In the genomic region with DNA sequence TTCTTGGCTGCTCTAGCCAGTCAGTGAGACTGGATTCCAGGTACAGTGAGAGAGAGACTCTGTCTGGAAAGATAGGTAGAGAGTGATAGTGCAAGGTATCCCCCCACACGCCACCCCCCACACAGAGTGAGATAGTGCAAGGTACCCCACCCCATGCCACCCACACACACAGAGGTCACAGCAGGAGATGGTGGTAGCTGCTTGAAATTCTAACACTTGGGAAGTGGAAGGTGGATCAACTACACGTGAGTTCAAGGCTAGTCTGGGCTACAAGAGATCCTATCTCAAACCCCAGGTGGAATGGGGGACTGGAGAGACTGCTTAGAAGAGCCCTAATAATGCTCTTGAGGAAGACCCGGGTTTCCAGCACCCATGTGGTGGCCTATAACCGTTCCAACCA, we compare ENCODE assay signal across 9 mouse cellular contexts. TPM values are rescaled to one million over a fixed set of nuclear protein-coding genes. Genes with fewer than 3 reads are reported as not detected.
DNase-seq lines count a peak whose midpoint lies in the region; ATAC-seq and TF ChIP-seq lines count a peak whose summit lies in the region.
"Had no signal": no experiment of that assay in that cellular context is flagged by ENCODE, and none has a peak within 500 bp of the region (broad histone marks: within the 10 kb centered on the region; RNA-seq: fewer than 3 reads in every experiment).

No protein-coding gene starts in this region.

- H3K27ac ChIP-seq in heart, embryonic 10.5 days = peak overlapping the region; percentile 95; the same call in 1 of the 2 replicates
- H3K27ac ChIP-seq in ES-Bruce4 (ENCODE audit: insufficient read depth, low read length) = no peak overlapping the region
- no peak overlapping the region for H3K27ac ChIP-seq in heart, postnatal 0 days (ENCODE audit: low read depth)
- peak overlapping the region; percentile 62 for H3K27ac ChIP-seq in macrophage

- peak overlapping the region; percentile 50 for H3K9ac ChIP-seq in ES-Bruce4 (ENCODE audit: low read depth, poor library complexity, severe bottlenecking)
- peak overlapping the region; percentile 73; the same call in 1 of the 2 replicates for H3K9ac ChIP-seq in heart, postnatal 0 days (replicated peaks; ENCODE audit: low read depth, low read length)

- WGBS in heart, embryonic 10.5 days = 32% methylated on average over 4 of the region's 4 CpGs
- 34% methylated on average over 4 of the region's 4 CpGs for WGBS in heart, postnatal 0 days
- 35% methylated on average over 4 of the region's 4 CpGs for WGBS in macrophage (ENCODE audit: missing documents)

- no peak for TF ChIP-seq CTCF in ES-Bruce4 (IDR thresholded peaks at IDR 0.05; ENCODE audit: low read depth, low read length)
- TF ChIP-seq CTCF in heart, postnatal 0 days (IDR thresholded peaks at IDR 0.05; ENCODE audit: low read depth) = no peak

- peak overlapping the region; percentile 79 for H3K4me2 ChIP-seq in heart, postnatal 0 days (ENCODE audit: low read depth, low read length)

- peaks cover 55% of the 10 kb centered on the region for H3K79me2 ChIP-seq in macrophage (ENCODE audit: inconsistent target)

- H3K36me3 ChIP-seq in heart, embryonic 10.5 days = peaks cover 22% of the 10 kb centered on the region
- H3K36me3 ChIP-seq in ES-Bruce4 (ENCODE audit: control insufficient read depth, insufficient read depth, low read length, poor library complexity, severe bottlenecking) (peaks cover 18% of the 10 kb centered on the region), macrophage (ENCODE audit: inconsistent target) (no peaks in the 10 kb centered on the region; the same call in 1 of the 2 replicates)
- H3K36me3 ChIP-seq in heart, postnatal 0 days (replicated peaks; ENCODE audit: control insufficient read depth, insufficient read depth, low read length) = peaks cover 11% of the 10 kb centered on the region; the same call in 1 of the 2 replicates

- no peak for ATAC-seq in heart, postnatal 0 days (ENCODE audit: insufficient read depth, low read depth)

- no peak for TF ChIP-seq POLR2A in ES-Bruce4 (IDR thresholded peaks at IDR 0.05; ENCODE audit: insufficient read depth, low read length)

- no peak for TF ChIP-seq EP300 in ES-Bruce4 (IDR thresholded peaks at IDR 0.05; ENCODE audit: insufficient read depth, low read depth, low read length)
- no peak for TF ChIP-seq EP300 in heart, postnatal 0 days (IDR thresholded peaks at IDR 0.05; ENCODE audit: low read depth)

- no peaks in the 10 kb centered on the region for H3K27me3 ChIP-seq in heart, embryonic 10.5 days (ENCODE audit: insufficient read depth, poor library complexity, severe bottlenecking)
- no peaks in the 10 kb centered on the region for H3K27me3 ChIP-seq in ES-Bruce4 (ENCODE audit: control insufficient read depth, insufficient read depth, low read length, poor library complexity, severe bottlenecking)
- no peaks in the 10 kb centered on the region for H3K27me3 ChIP-seq in heart, postnatal 0 days (ENCODE audit: control insufficient read depth, insufficient read depth, low read length)

- no peaks in the 10 kb centered on the region for H3K9me3 ChIP-seq in heart, embryonic 10.5 days
- no peaks in the 10 kb centered on the region for H3K9me3 ChIP-seq in ES-Bruce4 (replicated peaks; ENCODE audit: control insufficient read depth, insufficient read depth, low read length, poor library complexity, severe bottlenecking)
- no peaks in the 10 kb centered on the region for H3K9me3 ChIP-seq in heart, postnatal 0 days (replicated peaks; ENCODE audit: control insufficient read depth, low read length)

- H3K4me3 ChIP-seq in heart, embryonic 10.5 days = peak overlapping the region; percentile 74
- H3K4me3 ChIP-seq in ES-Bruce4 (ENCODE audit: low read depth, low read length) (peak overlapping the region; percentile 71), macrophage (ENCODE audit: inconsistent target) (peak overlapping the region; percentile 76)
- H3K4me3 ChIP-seq in heart, postnatal 0 days (ENCODE audit: low read depth, low read length) = peak overlapping the region; percentile 76

- peaks cover 10% of the 10 kb centered on the region for H3K4me1 ChIP-seq in heart, embryonic 10.5 days
- no peaks in the 10 kb centered on the region for H3K4me1 ChIP-seq in ES-Bruce4 (ENCODE audit: control insufficient read depth, insufficient read depth, low read length)
- peaks cover 4% of the 10 kb centered on the region for H3K4me1 ChIP-seq in heart, postnatal 0 days (ENCODE audit: control insufficient read depth, insufficient read depth)

- DNase-seq in heart, embryonic 10.5 days (ENCODE audit: low spot score) = no peak
- DNase-seq in heart, adult 9 months (ENCODE audit: low spot score in 2 of 2) = no peak
- DNase-seq in heart, postnatal 0 days (ENCODE audit: low spot score) = no peak
- no peak for DNase-seq in thymus, postnatal 36 days
- no peak for DNase-seq in left cerebral cortex, adult 18-20 months (ENCODE audit: low spot score in 2 of 2)
- DNase-seq in frontal cortex, postnatal 14 days (ENCODE audit: low spot score in 2 of 2) = no peak
- DNase-seq: cerebellum, adult 18-20 months had no signal

RNA-seq across cellular contexts. Expression of a gene that starts 0.8 kb away (rescaled TPM):
- 8.3 and 8.4 TPM in 2 replicates for polyA plus RNA-seq in heart, embryonic 10.5 days (2016; fragmentation: Nextera tagmentation; extraction: Ambion mirVana)
- 23.3 and 33.6 TPM in 2 replicates for polyA plus RNA-seq in ES-Bruce4 (2011; ENCODE audit: insufficient read depth, insufficient read length, low read depth, missing spikeins)
- total RNA-seq in heart, postnatal 0 days (2014; rRNA removed; ENCODE audit: low replicate concordance) = not detected in 2 replicates
- 6.8 and 8.0 TPM in 2 replicates for polyA plus RNA-seq in heart, postnatal 0 days (2015; fragmentation: Nextera tagmentation; extraction: Ambion mirVana)
- total RNA-seq in macrophage (2018; cell fraction: chromatin; rRNA removed) = 10 to 100 TPM in 25 of 26 experiments, 1 to 10 TPM in 1; 2.4 to 88.7 (median 35.0) TPM
- 10 to 100 TPM; 19.1 to 67.7 (median 35.9) TPM for total RNA-seq in macrophage (2018; cell fraction: cytosol; rRNA removed)
- 100 to 1,000 TPM in 4 of 26 experiments, 10 to 100 TPM in 22; 27.3 to 164 (median 74.3) TPM for total RNA-seq in macrophage (2018; cell fraction: nucleus; rRNA removed)
- 31.7 to 42.4 TPM (median 33.8 TPM) in 3 replicates for polyA plus RNA-seq in macrophage (2018)
- 10 to 100 TPM; 10.1 to 11.3 TPM for total RNA-seq in left cerebral cortex, adult 18-20 months (2021)

RNA-seq across cellular contexts. Expression of a gene that starts 1.1 kb away (rescaled TPM):
- 331 and 363 TPM in 2 replicates for polyA plus RNA-seq in heart, embryonic 10.5 days (2016; fragmentation: Nextera tagmentation; extraction: Ambion mirVana)
- 104 and 120 TPM in 2 replicates for polyA plus RNA-seq in ES-Bruce4 (2011; ENCODE audit: insufficient read depth, insufficient read length, low read depth, missing spikeins)
- total RNA-seq in heart, postnatal 0 days (2014; rRNA removed; ENCODE audit: low replicate concordance) = 28.8 and 43.5 TPM in 2 replicates
- polyA plus RNA-seq in heart, postnatal 0 days (2015; fragmentation: Nextera tagmentation; extraction: Ambion mirVana) = 376 TPM in 2 replicates
- 10 to 100 TPM in 2 of 26 experiments, 1 to 10 TPM in 24; 1.1 to 11.2 (median 6.1) TPM for total RNA-seq in macrophage (2018; cell fraction: chromatin; rRNA removed)
- total RNA-seq in macrophage (2018; cell fraction: cytosol; rRNA removed) = 10 to 100 TPM; 40.8 to 77.3 (median 56.0) TPM
- total RNA-seq in macrophage (2018; cell fraction: nucleus; rRNA removed) = 10 to 100 TPM in 6 of 26 experiments, 1 to 10 TPM in 20; 4.0 to 14.1 (median 7.8) TPM
- polyA plus RNA-seq in macrophage (2018) = 49.4 to 75.0 TPM (median 67.8 TPM) in 3 replicates
- total RNA-seq in left cerebral cortex, adult 18-20 months (2021) = 10 to 100 TPM; 46.4 to 47.6 TPM

RNA-seq across cellular contexts. Expression of a gene that starts 9.2 kb away (rescaled TPM):
- 1.7 and 2.5 TPM in 2 replicates for polyA plus RNA-seq in heart, embryonic 10.5 days (2016; fragmentation: Nextera tagmentation; extraction: Ambion mirVana)
- polyA plus RNA-seq in ES-Bruce4 (2011; ENCODE audit: insufficient read depth, insufficient read length, low read depth, missing spikeins) (19.6 and 21.1 TPM in 2 replicates), macrophage (2018) (5.8 to 35.6 TPM (median 21.9 TPM) in 3 replicates)
- total RNA-seq in heart, postnatal 0 days (2014; rRNA removed; ENCODE audit: low replicate concordance) = 1.4 and 2.0 TPM in 2 replicates
- 2.0 and 2.2 TPM in 2 replicates for polyA plus RNA-seq in heart, postnatal 0 days (2015; fragmentation: Nextera tagmentation; extraction: Ambion mirVana)
- total RNA-seq in macrophage (2018; cell fraction: chromatin; rRNA removed) = 10 to 100 TPM in 14 of 26 experiments, 1 to 10 TPM in 12; 3.5 to 50.9 (median 12.9) TPM
- 10 to 100 TPM in 14 of 26 experiments, 1 to 10 TPM in 12; 4.8 to 21.7 (median 10.6) TPM for total RNA-seq in macrophage (2018; cell fraction: cytosol; rRNA removed)
- 10 to 100 TPM in 17 of 26 experiments, 1 to 10 TPM in 9; 6.9 to 37.6 (median 11.9) TPM for total RNA-seq in macrophage (2018; cell fraction: nucleus; rRNA removed)
- total RNA-seq in left cerebral cortex, adult 18-20 months (2021) = 10 to 100 TPM; 70.9 to 72.5 TPM

RNA-seq across cellular contexts. Expression of a gene that starts 9.3 kb away (rescaled TPM):
- polyA plus RNA-seq in heart, embryonic 10.5 days (2016; fragmentation: Nextera tagmentation; extraction: Ambion mirVana) = 292 and 340 TPM in 2 replicates
- 618 and 646 TPM in 2 replicates for polyA plus RNA-seq in ES-Bruce4 (2011; ENCODE audit: insufficient read depth, insufficient read length, low read depth, missing spikeins)
- total RNA-seq in heart, postnatal 0 days (2014; rRNA removed; ENCODE audit: low replicate concordance) = 135 and 153 TPM in 2 replicates
- polyA plus RNA-seq in heart, postnatal 0 days (2015; fragmentation: Nextera tagmentation; extraction: Ambion mirVana) = 154 and 160 TPM in 2 replicates
- total RNA-seq in macrophage (2018; cell fraction: chromatin; rRNA removed) = 100 to 1,000 TPM in 19 of 26 experiments, 10 to 100 TPM in 7; 57.6 to 148 (median 120) TPM
- total RNA-seq in macrophage (2018; cell fraction: cytosol; rRNA removed) = 100 to 1,000 TPM in 24 of 26 experiments, 10 to 100 TPM in 2; 95.9 to 136 (median 113) TPM
- total RNA-seq in macrophage (2018; cell fraction: nucleus; rRNA removed) = 100 to 1,000 TPM in 12 of 26 experiments, 10 to 100 TPM in 14; 55.7 to 148 (median 99.4) TPM
- polyA plus RNA-seq in macrophage (2018) = 114 to 180 TPM (median 117 TPM) in 3 replicates
- 100 to 1,000 TPM; 111 to 117 TPM for total RNA-seq in left cerebral cortex, adult 18-20 months (2021)

RNA-seq across cellular contexts. Expression of a gene that starts 26.3 kb away (rescaled TPM):
- 1.5 TPM in 2 replicates for polyA plus RNA-seq in heart, embryonic 10.5 days (2016; fragmentation: Nextera tagmentation; extraction: Ambion mirVana)
- polyA plus RNA-seq in ES-Bruce4 (2011; ENCODE audit: insufficient read depth, insufficient read length, low read depth, missing spikeins) (2.1 and 3.2 TPM in 2 replicates), macrophage (2018) (1.5 to 1.7 TPM (median 1.7 TPM) in 3 replicates)
- 0.34 and 11.4 TPM in 2 replicates for total RNA-seq in heart, postnatal 0 days (2014; rRNA removed; ENCODE audit: low replicate concordance)
- 1.3 and 1.9 TPM in 2 replicates for polyA plus RNA-seq in heart, postnatal 0 days (2015; fragmentation: Nextera tagmentation; extraction: Ambion mirVana)
- total RNA-seq in macrophage (2018; cell fraction: chromatin; rRNA removed) = 10 to 100 TPM in 2 of 26 experiments, 1 to 10 TPM in 22, not detected in 2; 1.1 to 12.7 (median 7.3) TPM
- 1 to 10 TPM in 24 of 26 experiments, under 1 TPM in 2; 0.67 to 2.3 (median 1.5) TPM for total RNA-seq in macrophage (2018; cell fraction: cytosol; rRNA removed)
- total RNA-seq in macrophage (2018; cell fraction: nucleus; rRNA removed) = 1 to 10 TPM in 23 of 26 experiments, under 1 TPM in 2, not detected in 1; 0.64 to 9.8 (median 3.6) TPM
- total RNA-seq in left cerebral cortex, adult 18-20 months (2021) = 1 to 10 TPM; 3.2 to 5.2 TPM

Comparison
In these comparisons a context has a peak if more than half of its experiments do, and no peak if none do; other contexts are left out.
1. H3K27ac ChIP-seq: peak in heart, embryonic 10.5 days (single experiment) and macrophage (single experiment); none in ES-Bruce4 (single experiment) and heart, postnatal 0 days (single experiment).
2. Peak in every context shown above with its lines, with median percentiles within 50 percentile points of each other: H3K4me3 ChIP-seq.